Mouse (Mus musculus) lung, embryonic 15.5 days (tissue): ENCODE measurements at regions not wholly inside any gene's neighbourhood (a gene's known extent, or its start where the extent isn't known, plus 50 kb on each side); places are given as distances from the start of the nearest gene placed in this dataset.

Source experiments
- ATAC-seq: fragments of 200-750 bp; cut with Nextera tagmentation; 2 replicates; pipeline ENCODE4 v1.8.0; 2017; ENCODE audit warnings: moderate number of reproducible peaks, borderline replicate concordance; ENCODE audit not compliant: low FRiP score, low TSS enrichment; ENCODE audit errors: extremely low read depth
- H3K27ac ChIP-seq: fragments of 300-500 bp; sonication (generic); 2 replicates; pipeline ENCODE4 v1.5.1; 2015; ENCODE audit warnings: moderate library complexity, mild to moderate bottlenecking, inconsistent platforms
- H3K27me3 ChIP-seq: fragments of 300-500 bp; sonication (generic); 2 replicates; pipeline ENCODE4 v1.6.1; 2015; ENCODE audit warnings: inconsistent platforms
- H3K36me3 ChIP-seq: fragments of 300-500 bp; sonication (generic); 2 replicates; pipeline ENCODE4 v1.6.1; 2015; ENCODE audit warnings: inconsistent platforms
- H3K4me1 ChIP-seq: fragments of 300-500 bp; sonication (generic); 2 replicates; pipeline ENCODE4 v1.6.1; 2015; ENCODE audit warnings: inconsistent platforms
- H3K4me2 ChIP-seq: fragments of 300-500 bp; sonication (generic); 2 replicates; pipeline ENCODE4 v1.6.1; 2015; ENCODE audit warnings: inconsistent platforms, mild to moderate bottlenecking, moderate library complexity
- H3K4me3 ChIP-seq: fragments of 300-500 bp; sonication (generic); 2 replicates; pipeline ENCODE4 v1.5.1; 2015; ENCODE audit warnings: mild to moderate bottlenecking, inconsistent platforms
- H3K9ac ChIP-seq: fragments of 300-500 bp; sonication (generic); 2 replicates; pipeline ENCODE4 v1.6.1; 2015; ENCODE audit warnings: inconsistent platforms
- H3K9me3 ChIP-seq: fragments of 300-500 bp; sonication (generic); 2 replicates; pipeline ENCODE4 v1.6.1; 2016; ENCODE audit warnings: inconsistent platforms
- WGBS: fragments of 180-500 bp; shearing (Covaris S2); methylation state at CpG from one replicate; pipeline ENCODE4 v1.1.7; 2015; 5-methylcytosine and 5-hydroxymethylcytosine counted together

DNA sequence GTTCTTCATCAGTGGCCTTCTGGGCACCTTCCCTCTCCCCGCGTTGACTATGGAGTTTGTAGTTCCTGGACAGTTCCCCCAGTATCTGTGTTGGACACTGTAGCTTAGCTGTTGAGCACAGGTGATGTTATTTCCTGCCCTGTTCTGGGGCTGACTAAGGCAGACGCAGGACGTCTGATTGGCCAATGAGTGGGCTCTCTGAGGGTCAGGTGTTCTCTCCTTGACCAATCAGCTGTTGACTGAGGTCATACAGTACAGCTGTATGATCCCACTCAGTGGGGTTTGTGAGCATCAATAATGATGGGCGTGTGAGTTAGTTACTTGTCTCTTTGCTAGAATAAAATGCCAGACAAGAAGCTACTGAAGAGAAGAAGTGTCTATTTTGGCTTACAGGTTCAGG lies 91.6 kb upstream of the Zc3h12a start:
- no peak for ATAC-seq
- Histone ChIP-seq H3K9me3 (0 out of 2 replicates have a peak, but pooled peaks cover 5% of the 10 kb centered on the region), H3K4me3 (no peak overlapping the region), H3K9ac (no peak overlapping the region), H3K4me1 (no peaks in the 10 kb centered on the region), H3K4me2 (no peak overlapping the region), H3K27ac (no peak overlapping the region), H3K36me3 (no peaks in the 10 kb centered on the region), H3K27me3 (no peaks in the 10 kb centered on the region)
- 79% methylated on average over 5 of the region's 5 CpGs for WGBS

DNA sequence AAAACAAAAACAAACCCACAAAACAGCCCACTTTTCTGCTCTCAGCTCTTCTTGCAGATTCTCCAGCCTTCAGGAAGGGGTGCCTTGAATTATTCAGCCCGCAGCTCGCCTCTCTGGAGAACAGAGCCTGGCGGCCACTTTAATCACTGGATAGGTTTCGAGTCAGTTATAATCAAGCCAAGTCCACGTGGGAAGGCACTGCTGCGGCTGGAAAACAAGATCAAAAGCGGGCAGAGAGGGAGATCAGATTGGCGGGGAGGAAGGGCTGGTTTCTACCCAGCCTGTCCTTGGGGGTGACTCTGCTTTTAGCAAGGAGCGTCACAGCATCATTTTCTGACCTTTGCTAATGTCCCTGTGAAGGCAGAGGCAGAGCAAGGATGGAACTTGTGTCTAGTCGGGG lies 86.7 kb upstream of the Zc3h12a start:
- H3K9ac ChIP-seq = no peak overlapping the region
- 64% methylated on average over 10 of the region's 10 CpGs for WGBS
- no peak for ATAC-seq
- H3K36me3 ChIP-seq = no peaks in the 10 kb centered on the region
- H3K27me3 ChIP-seq = no peaks in the 10 kb centered on the region
- H3K4me3 ChIP-seq = no peak overlapping the region
- H3K27ac ChIP-seq = no peak overlapping the region
- no peak overlapping the region for H3K4me2 ChIP-seq
- 0 out of 2 replicates have a peak, but pooled peaks cover 5% of the 10 kb centered on the region for H3K9me3 ChIP-seq
- no peaks in the 10 kb centered on the region for H3K4me1 ChIP-seq

DNA sequence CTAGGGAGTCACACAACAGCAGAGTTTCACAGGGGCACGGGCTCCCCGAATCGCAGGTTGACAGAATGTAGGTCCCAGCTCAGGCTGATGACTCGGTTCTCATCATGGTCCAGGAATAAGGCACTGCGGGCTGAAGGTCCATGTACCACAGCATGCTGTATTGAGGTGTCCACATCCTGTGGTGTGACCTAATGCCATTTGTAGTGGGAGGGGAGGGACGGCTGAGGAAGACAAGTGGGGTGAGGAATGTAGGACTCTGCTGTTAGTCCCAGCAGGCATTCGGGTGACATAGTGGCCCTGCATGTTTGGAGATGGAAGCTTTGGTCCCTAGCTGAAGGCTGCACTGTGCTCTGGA lies 84.5 kb upstream of the Zc3h12a start:
- Histone ChIP-seq H3K4me3 (no peak overlapping the region), H3K4me2 (no peak overlapping the region), H3K9me3 (0 out of 2 replicates have a peak, but pooled peaks cover 5% of the 10 kb centered on the region), H3K36me3 (no peaks in the 10 kb centered on the region), H3K27me3 (no peaks in the 10 kb centered on the region), H3K27ac (no peak overlapping the region), H3K4me1 (no peaks in the 10 kb centered on the region), H3K9ac (no peak overlapping the region)
- no peak for ATAC-seq
- WGBS = 10% methylated on average over 7 of the region's 7 CpGs

DNA sequence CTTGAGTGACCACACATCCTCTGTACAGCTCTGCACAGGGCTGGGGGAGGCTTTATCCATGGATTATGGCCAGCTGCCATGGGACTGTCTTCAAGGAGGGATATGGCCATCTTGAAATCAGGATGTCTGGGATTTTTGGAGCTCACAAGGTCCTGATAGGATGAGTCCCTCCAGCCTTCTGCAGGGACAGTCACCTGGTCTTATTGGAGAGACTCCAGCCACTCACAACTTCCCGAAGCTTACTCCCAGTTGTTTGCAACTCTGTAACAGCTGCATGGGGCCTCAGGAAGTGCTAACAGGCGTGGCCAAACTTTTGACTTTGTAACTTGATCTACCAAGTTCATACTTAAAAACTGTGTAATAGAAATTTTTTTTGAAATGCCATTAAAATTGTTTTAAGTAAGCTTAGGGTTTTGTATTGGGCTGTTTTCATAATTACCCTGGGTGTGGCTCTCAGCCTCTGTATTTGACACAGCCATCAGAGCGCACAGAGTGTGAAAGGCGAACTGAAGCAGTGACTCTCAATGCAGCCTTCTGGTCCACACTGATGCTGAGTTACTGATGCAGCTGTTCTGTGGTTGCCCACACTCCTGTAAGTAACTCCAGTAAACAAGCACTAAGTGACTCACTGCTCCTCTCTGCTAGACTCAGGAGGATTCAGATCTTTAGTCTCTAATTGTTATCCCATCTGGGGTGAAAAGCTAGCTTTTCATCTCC lies 84.0 kb upstream of the Zc3h12a start:
- H3K9me3 ChIP-seq = 0 out of 2 replicates have a peak, but pooled peaks cover 5% of the 10 kb centered on the region
- H3K27me3 ChIP-seq = no peaks in the 10 kb centered on the region
- H3K27ac ChIP-seq = no peak overlapping the region
- no peak overlapping the region for H3K4me3 ChIP-seq
- H3K4me1 ChIP-seq = no peaks in the 10 kb centered on the region
- no peak overlapping the region for H3K9ac ChIP-seq
- 27% methylated on average over 4 of the region's 4 CpGs for WGBS
- H3K4me2 ChIP-seq = no peak overlapping the region
- ATAC-seq = peak; percentile 35; the same call in 1 of the 2 replicates
- no peaks in the 10 kb centered on the region for H3K36me3 ChIP-seq

DNA sequence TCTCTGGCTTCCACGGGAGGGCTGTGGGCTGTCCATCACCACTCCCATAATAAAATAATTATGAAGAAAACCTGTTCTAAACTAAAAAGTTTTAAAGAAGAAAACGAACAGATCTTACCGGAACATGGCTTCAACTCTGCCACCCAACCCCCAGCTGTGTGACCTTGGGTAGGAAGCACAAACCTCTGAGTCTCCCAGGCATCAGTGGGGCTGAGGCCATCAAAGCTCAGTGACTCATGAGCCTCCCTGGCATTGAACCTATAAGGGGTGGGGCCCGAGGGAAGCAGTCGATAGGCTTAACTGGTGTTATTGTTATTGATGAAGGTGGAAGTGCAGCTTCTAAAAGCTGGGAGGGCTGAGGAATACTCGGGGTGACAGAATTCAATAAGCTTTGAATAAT lies 83.1 kb upstream of the Zc3h12a start:
- H3K4me2 ChIP-seq = no peak overlapping the region
- ATAC-seq = no peak

DNA sequence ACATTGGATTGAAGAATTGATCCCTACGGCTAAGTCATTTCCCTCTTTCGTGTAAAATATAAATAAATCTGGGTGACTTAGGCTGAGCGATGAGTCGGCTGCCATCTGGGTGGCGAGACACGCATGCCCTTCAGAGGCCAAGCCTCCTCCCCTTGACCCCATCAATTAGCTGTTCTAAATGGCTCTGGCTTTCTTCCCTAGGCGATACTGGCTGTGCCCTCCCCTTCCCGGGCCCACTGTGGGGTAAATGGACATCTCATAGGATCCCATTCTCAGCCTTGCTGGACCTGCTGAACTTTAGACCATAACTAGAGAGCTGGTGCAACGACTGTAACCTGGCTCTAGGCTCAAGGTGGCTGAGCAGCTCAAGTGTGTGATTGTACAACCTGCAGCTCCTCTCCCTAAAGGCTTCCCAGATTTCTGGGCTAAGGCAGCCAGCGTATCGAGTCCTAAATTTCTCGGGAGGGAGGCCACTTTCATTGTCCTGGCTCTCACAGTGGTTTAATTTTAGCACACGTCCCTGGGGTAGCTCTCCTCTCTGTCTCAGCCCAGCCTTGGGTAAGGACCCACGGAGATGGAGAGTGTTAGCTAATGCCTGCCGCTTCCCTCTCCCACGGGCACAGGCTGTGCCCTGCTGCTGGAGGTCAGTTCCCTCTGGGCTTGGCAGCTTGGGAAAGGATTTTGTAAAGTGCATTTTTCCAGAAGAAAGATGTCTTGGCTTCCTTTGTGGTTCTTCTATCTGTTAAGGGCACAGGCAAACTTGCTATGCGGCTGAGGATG lies 80.7 kb upstream of the Zc3h12a start:
- H3K36me3 ChIP-seq = no peaks in the 10 kb centered on the region
- no peaks in the 10 kb centered on the region for H3K4me1 ChIP-seq
- 46% methylated on average over 17 of the region's 17 CpGs for WGBS
- no peak overlapping the region for H3K4me2 ChIP-seq
- H3K9me3 ChIP-seq = no peaks in the 10 kb centered on the region
- H3K9ac ChIP-seq = no peak overlapping the region
- H3K27me3 ChIP-seq = no peaks in the 10 kb centered on the region
- no peak for ATAC-seq
- H3K27ac ChIP-seq = no peak overlapping the region
- H3K4me3 ChIP-seq = no peak overlapping the region

More for the DNA sequence above, 83.1 kb upstream of the Zc3h12a start:
- 66% methylated on average over 6 of the region's 6 CpGs for WGBS
- no peak overlapping the region for H3K27ac ChIP-seq
- H3K4me1 ChIP-seq = no peaks in the 10 kb centered on the region
- no peaks in the 10 kb centered on the region for H3K36me3 ChIP-seq
- H3K27me3 ChIP-seq = no peaks in the 10 kb centered on the region
- no peak overlapping the region for H3K4me3 ChIP-seq
- 0 out of 2 replicates have a peak, but pooled peaks cover under 1% of the 10 kb centered on the region for H3K9me3 ChIP-seq
- H3K9ac ChIP-seq = no peak overlapping the region

DNA sequence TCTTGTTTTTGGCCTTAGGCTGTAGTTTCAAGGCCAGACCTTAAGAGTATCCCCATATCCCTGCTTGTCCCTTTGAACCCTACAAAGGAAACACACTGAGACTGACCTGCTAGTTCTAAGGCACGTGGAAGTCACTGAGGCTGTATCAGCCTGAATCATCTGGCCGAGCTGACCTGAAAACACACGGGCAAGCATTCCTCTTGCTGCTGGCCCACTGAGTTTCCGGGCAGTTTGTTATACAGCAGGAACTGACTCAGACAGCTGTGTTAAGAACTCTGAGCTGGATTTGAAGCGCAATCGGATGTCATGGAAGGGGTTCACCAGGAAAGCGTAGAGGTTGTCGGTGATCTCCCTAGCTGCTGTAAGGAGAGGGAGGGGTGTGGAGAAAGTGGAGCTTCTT lies 75.9 kb upstream of the Zc3h12a start:
- Histone ChIP-seq H3K4me1 (no peaks in the 10 kb centered on the region), H3K27me3 (no peaks in the 10 kb centered on the region), H3K4me2 (no peak overlapping the region), H3K27ac (no peak overlapping the region), H3K9me3 (no peaks in the 10 kb centered on the region), H3K9ac (no peak overlapping the region), H3K4me3 (no peak overlapping the region), H3K36me3 (no peaks in the 10 kb centered on the region)
- no peak for ATAC-seq
- WGBS = 70% methylated on average over 8 of the region's 8 CpGs

DNA sequence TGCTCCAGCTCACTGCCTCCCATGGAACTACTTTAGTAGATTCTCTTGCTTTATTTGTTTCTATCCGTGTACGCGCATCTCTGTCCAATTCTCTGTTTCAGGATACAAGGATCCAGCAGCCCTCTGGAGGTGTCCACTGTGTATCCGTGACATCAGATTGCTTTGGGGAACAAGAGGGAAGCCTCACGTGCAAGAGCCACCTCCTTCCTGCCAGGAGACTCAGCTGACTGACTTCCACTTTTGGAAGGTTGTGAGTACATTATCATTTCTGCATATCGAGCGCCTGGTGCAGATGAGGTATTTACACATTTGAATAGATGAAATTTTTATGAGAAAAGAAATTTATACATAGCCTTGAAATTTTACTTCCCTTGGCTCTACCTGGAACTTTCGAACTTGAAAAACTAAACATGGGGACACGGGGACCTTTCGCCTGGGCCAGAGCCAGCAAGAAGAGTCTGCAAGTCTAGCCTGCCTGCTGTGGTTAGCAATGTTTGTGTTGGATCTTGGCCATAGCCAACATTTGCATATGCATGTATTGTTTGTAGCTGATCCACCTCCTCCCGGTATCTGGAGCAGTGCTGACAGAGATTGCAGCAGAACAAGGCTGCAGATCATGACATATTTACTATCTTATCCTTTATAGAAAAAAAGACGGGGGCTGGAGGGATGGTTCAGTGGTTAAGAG lies 74.1 kb upstream of the Zc3h12a start:
- Histone ChIP-seq H3K9me3 (no peaks in the 10 kb centered on the region), H3K4me1 (no peaks in the 10 kb centered on the region), H3K27ac (no peak overlapping the region), H3K4me3 (no peak overlapping the region), H3K36me3 (no peaks in the 10 kb centered on the region), H3K27me3 (no peaks in the 10 kb centered on the region), H3K4me2 (no peak overlapping the region), H3K9ac (no peak overlapping the region)
- no peak for ATAC-seq
- WGBS = 70% methylated on average over 12 of the region's 12 CpGs

DNA sequence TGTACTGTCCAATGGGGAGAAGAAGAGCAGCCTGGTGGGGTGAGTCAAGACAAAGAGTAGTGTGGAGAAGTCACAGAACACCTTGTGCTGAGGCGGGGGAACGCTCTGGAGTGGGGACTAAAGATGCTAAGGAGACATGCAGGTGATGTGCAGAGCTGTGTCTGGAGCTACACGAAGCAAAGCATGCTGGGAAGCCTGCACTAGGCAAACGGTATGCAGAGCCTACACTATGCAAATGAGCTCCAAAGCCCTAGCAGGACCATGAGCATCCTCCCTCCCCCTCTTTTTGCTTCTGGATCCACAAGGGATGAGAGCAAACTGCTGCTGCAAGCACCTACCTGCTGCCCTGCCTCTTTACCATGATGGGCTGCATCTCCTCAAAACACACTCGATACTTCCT lies 73.1 kb upstream of the Zc3h12a start:
- ATAC-seq = no peak
- Histone ChIP-seq H3K36me3 (no peaks in the 10 kb centered on the region), H3K4me3 (no peak overlapping the region), H3K9me3 (no peaks in the 10 kb centered on the region), H3K27me3 (no peaks in the 10 kb centered on the region), H3K9ac (no peak overlapping the region), H3K4me2 (no peak overlapping the region), H3K27ac (no peak overlapping the region), H3K4me1 (no peaks in the 10 kb centered on the region)
- whole genome bisulfite sequencing = 40% methylated on average over 5 of the region's 5 CpGs

DNA sequence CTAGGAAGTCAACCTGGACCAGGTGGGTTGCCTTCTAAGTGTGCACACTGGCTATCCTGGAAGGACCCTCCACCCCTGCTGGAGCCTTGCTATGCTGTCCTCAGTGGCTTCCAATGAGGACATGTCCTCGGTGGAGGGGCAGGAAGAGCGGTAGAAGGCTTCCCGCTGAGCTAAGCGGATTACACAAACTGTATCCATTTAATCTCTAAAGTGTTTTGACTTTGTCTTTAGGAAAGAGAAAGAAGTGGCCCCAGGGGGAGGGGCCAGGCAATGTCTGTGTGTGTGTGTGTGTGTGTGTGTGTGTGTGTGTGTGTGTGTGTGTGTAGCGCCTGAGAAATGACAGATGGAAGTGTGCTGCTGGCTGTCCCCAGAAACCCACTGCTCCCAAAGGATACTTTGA lies 71.6 kb upstream of the Zc3h12a start:
- no peak overlapping the region for H3K4me3 ChIP-seq
- no peak for ATAC-seq
- no peaks in the 10 kb centered on the region for H3K27me3 ChIP-seq
- H3K27ac ChIP-seq = no peak overlapping the region
- no peak overlapping the region for H3K4me2 ChIP-seq
- no peaks in the 10 kb centered on the region for H3K4me1 ChIP-seq
- H3K36me3 ChIP-seq = no peaks in the 10 kb centered on the region
- no peaks in the 10 kb centered on the region for H3K9me3 ChIP-seq
- H3K9ac ChIP-seq = no peak overlapping the region
- WGBS = 29% methylated on average over 5 of the region's 5 CpGs

DNA sequence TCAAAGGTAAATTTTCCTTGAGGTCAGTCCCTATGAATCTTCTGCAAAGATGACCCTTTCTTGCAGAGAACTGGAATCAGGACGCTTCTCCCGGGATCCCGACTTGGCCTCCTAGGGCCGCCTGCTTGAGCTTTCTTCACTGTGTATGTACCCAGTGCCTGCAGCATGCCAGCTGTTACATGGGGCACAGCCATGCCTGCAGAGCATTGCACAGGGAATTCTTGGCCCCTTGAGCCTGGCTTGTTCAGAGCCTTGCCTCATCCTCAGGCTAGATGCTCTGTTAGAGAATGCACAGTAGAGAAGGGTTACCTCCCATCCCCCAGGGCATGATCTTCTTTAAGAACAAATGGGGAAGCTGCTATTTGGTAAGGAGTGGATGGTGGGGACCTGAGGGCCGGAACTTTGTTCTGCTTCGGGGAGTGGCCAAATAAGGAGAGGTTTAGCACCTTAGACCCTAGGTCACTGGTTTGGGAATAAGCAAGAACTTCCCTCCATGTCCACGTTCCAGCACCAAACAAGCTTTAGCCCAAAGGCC lies 68.3 kb upstream of the Zc3h12a start:
- H3K4me2 ChIP-seq = no peak overlapping the region
- H3K9ac ChIP-seq = no peak overlapping the region
- ATAC-seq = no peak
- H3K4me1 ChIP-seq = no peaks in the 10 kb centered on the region
- H3K9me3 ChIP-seq = no peaks in the 10 kb centered on the region
- no peaks in the 10 kb centered on the region; the same call in 1 of the 2 replicates for H3K27me3 ChIP-seq
- 59% methylated on average over 7 of the region's 7 CpGs for WGBS
- no peak overlapping the region for H3K4me3 ChIP-seq
- no peaks in the 10 kb centered on the region for H3K36me3 ChIP-seq
- no peak overlapping the region for H3K27ac ChIP-seq
